Mouse (Mus musculus) right cerebral cortex, postnatal 4 days (tissue): ENCODE measurements around the gene Bhlha9.

Experiments used
- DNase-seq: peaks from one replicate; pipeline ENCODE4 v3.0.0-alpha.2; 2022

The Bhlha9 gene

GRCm38 (mm10) chr11:76671871-76672475 is at the start of gene Bhlha9:
Bhlha9 (plus strand) TSS chr11:76672470.
- DNase-seq, result peak; percentile 9

- peak; percentile 24 for DNase-seq
These were observed 49.6 kb upstream of the Bhlha9 start for GRCm38 (mm10) chr11:76622566-76623205.

- peak; percentile 66 for DNase-seq
These were observed 48.9 kb upstream of the Bhlha9 start for GRCm38 (mm10) chr11:76623206-76623961.

GRCm38 (mm10) chr11:76624071-76624470 is 48.2 kb upstream of the Bhlha9 start:
- no peak for DNase-seq

- DNase-seq, result no peak
These were observed 47.4 kb upstream of the Bhlha9 start for GRCm38 (mm10) chr11:76624881-76625280.

GRCm38 (mm10) chr11:76628613-76629012 is 43.7 kb upstream of the Bhlha9 start:
- no peak for DNase-seq

- DNase-seq, result no peak
These were observed 42.2 kb upstream of the Bhlha9 start for GRCm38 (mm10) chr11:76630023-76630422.

- DNase-seq, result no peak
These were observed 41.8 kb upstream of the Bhlha9 start for GRCm38 (mm10) chr11:76630487-76630886.

GRCm38 (mm10) chr11:76639269-76639985 is 32.8 kb upstream of the Bhlha9 start:
- DNase-seq, result peak; percentile 38

GRCm38 (mm10) chr11:76640231-76640630 is 32.0 kb upstream of the Bhlha9 start:
- DNase-seq, result no peak

GRCm38 (mm10) chr11:76644257-76644656 is 28.0 kb upstream of the Bhlha9 start:
- no peak for DNase-seq

- no peak for DNase-seq
These were observed 27.2 kb upstream of the Bhlha9 start for GRCm38 (mm10) chr11:76645036-76645435.

GRCm38 (mm10) chr11:76645955-76646354 is 26.3 kb upstream of the Bhlha9 start:
- peak; percentile 99 for DNase-seq

GRCm38 (mm10) chr11:76647062-76647461 is 25.2 kb upstream of the Bhlha9 start:
- DNase-seq, result peak; percentile 68

- peak; percentile 68 for DNase-seq
These were observed 24.8 kb upstream of the Bhlha9 start for GRCm38 (mm10) chr11:76647500-76647899.

- DNase-seq, result no peak
These were observed 21.3 kb upstream of the Bhlha9 start for GRCm38 (mm10) chr11:76650862-76651560.

GRCm38 (mm10) chr11:76652838-76653334 is 19.4 kb upstream of the Bhlha9 start:
- DNase-seq, result no peak

GRCm38 (mm10) chr11:76655106-76655505 is 17.2 kb upstream of the Bhlha9 start:
- peak; percentile 69 for DNase-seq

GRCm38 (mm10) chr11:76657450-76657970 is 14.8 kb upstream of the Bhlha9 start:
- no peak for DNase-seq

GRCm38 (mm10) chr11:76659138-76659930 is 12.9 kb upstream of the Bhlha9 start:
- DNase-seq, result no peak

- DNase-seq, result no peak
These were observed 10.3 kb upstream of the Bhlha9 start for GRCm38 (mm10) chr11:76661790-76662468.
